Mouse (Mus musculus) cerebellum, adult 8-10 months (tissue): ENCODE results near the gene Gda.

Experiments
- DNase-seq: peaks from one replicate; pipeline ENCODE4 v3.0.0; 2022

Gda gene

GRCm38 (mm10) chr19:21473345-21473744 lies at the start of gene Gda:
Gene Gda, minus strand, starts transcription at chr19:21473445.
- no peak for DNase-seq

- no peak for DNase-seq
Measured at GRCm38 (mm10) chr19:21520280-21520679, 47.0 kb upstream of the Gda start.

- peak; percentile 14 for DNase-seq
Measured at GRCm38 (mm10) chr19:21510116-21510515, 36.9 kb upstream of the Gda start.

- no peak for DNase-seq
Measured at GRCm38 (mm10) chr19:21507561-21508232, 34.5 kb upstream of the Gda start.

- no peak for DNase-seq
Measured at GRCm38 (mm10) chr19:21507133-21507532, 33.9 kb upstream of the Gda start.

GRCm38 (mm10) chr19:21504716-21505115 lies 31.5 kb upstream of the Gda start:
- DNase-seq, result no peak

GRCm38 (mm10) chr19:21499394-21499983 lies 26.2 kb upstream of the Gda start:
- DNase-seq, result no peak

- DNase-seq, result no peak
Measured at GRCm38 (mm10) chr19:21495817-21496216, 22.6 kb upstream of the Gda start.

GRCm38 (mm10) chr19:21493807-21494521 lies 20.7 kb upstream of the Gda start:
- DNase-seq, result no peak

GRCm38 (mm10) chr19:21491391-21491790 lies 18.1 kb upstream of the Gda start:
- DNase-seq, result no peak

- no peak for DNase-seq
Measured at GRCm38 (mm10) chr19:21487124-21487944, 14.1 kb upstream of the Gda start.

GRCm38 (mm10) chr19:21482096-21482495 lies 8.9 kb upstream of the Gda start:
- DNase-seq, result no peak

GRCm38 (mm10) chr19:21481031-21481430 lies 7.8 kb upstream of the Gda start:
- no peak for DNase-seq

- no peak for DNase-seq
Measured at GRCm38 (mm10) chr19:21480053-21480419, 6.8 kb upstream of the Gda start.

- DNase-seq, result no peak
Measured at GRCm38 (mm10) chr19:21479183-21480052, 6.2 kb upstream of the Gda start.

GRCm38 (mm10) chr19:21478538-21478937 lies 5.3 kb upstream of the Gda start:
- DNase-seq, result no peak

GRCm38 (mm10) chr19:21477780-21478179 lies 4.5 kb upstream of the Gda start:
- DNase-seq, result no peak

GRCm38 (mm10) chr19:21476782-21477181 lies 3.5 kb upstream of the Gda start:
- no peak for DNase-seq

GRCm38 (mm10) chr19:21472121-21472780 lies 994 bp downstream of the Gda start:
- DNase-seq, result peak; percentile 1

GRCm38 (mm10) chr19:21461221-21461960 lies 11.9 kb downstream of the Gda start:
- DNase-seq, result no peak

GRCm38 (mm10) chr19:21457461-21457860 lies 15.8 kb downstream of the Gda start:
- no peak for DNase-seq
